Mouse (Mus musculus) kidney, postnatal 14 days (tissue): Measurements from ENCODE around the gene Nsun5.

Source experiments
- DNase-seq: peaks from one replicate; pipeline ENCODE4 v3.0.0; 2022; ENCODE audit warnings: mixed read lengths

Nsun5 gene

DNA sequence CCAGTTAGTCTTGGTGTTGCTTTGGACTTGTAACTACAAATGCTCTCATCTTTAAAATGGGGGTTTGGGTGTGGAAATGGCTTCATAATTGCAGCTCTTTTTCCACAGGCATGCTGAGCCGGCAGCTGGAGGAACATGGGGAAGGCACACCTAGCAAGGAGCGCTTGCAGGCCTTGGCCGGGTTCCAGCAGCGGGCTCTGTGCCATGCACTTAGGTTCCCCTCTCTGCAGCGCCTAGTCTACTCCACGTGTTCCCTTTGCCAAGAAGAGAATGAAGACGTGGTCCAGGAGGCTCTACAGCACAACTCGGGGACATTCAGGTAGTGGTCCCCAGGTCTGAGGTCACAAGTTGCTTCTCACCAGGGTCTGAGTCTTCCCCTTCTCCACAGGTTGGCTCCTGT is 5.4 kb downstream of the Nsun5 start:
- DNase-seq: peak; percentile 52

DNA sequence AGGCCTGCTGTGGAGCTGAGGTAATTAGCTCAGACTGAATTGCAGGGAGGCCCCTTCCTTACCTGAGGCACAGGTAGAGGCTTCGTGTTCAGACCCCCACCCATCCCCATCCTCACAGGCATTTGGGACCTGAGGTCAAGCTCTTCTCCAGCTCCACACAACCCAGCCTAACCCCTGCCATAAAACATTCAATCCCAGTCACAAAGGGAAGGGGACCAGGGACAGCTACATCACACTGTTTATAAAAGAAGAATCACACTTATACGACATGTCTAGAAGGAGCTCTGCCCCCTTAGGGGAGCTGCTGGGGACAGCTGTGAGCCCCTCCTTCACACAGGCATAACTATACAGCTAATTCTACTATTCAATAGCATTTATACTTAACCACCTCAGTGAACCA is 6.6 kb downstream of the Nsun5 start:
- no peak for DNase-seq

DNA sequence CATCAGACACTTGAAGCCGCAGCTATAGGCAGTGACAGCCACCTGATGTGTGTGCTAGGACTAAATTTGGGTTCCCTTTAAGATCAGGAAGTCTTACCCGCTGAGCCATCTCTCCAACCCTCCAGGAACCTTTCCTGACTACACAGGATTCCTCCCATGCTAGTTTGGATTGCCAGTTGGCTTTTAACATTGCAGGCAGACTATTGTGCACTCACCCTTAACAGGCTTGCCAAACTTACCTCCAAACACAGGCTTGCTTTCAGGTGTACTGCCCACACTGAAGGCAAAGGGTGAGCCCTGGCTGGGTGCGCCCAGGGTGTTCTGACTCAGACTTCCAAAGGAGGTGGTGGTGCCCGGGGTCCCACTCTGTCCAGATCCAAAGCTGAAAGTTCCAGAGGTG is 10.9 kb downstream of the Nsun5 start:
- DNase-seq: no peak

DNA sequence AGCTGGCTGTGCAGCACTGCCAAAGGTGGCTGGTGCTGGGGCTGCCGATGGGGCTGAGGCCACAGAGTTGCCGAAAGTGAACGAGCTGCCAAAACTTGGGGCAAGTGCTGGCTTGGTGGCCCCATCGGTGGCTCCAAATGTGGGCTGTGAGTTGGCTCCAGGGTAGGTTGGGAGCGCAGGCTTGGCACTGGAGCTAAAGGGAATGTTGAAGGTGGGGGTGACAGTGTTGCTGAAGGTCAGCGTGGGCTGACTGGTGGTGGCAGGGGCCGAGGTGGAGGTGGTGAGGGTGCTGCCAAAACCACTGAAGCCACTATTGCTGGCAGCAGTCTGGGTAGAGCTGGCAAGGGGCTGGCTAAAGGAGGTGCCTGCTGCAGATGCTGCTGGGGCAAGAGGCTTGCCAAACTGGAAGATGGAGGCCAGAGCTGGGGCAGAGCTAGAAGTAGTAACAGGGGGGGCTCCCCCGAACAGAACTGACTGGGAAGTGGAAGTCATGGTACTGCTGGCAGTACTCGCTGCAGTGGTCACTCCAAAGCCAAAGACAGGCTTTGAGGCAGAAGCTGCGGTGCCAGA is 11.7 kb downstream of the Nsun5 start:
- no peak for DNase-seq

DNA sequence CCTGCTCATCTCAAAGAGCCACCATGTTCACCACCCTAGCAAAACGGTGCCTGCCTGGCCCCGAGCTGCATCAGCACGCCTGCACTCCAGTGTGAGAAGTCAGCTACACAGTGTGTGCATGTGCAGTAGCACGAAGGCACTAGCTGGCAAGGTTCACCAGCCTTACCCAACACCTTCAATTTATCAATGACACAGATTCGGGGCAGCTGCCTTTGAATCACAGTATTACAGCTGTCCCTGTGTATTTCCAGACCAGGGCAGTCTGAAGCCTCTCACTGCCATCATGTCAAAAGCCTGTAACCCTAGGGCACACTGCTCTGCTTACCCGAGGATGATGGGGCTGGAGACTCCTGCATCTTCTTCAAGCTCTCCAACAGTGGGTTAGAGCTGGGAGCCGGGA is 13.0 kb downstream of the Nsun5 start:
- no peak for DNase-seq

DNA sequence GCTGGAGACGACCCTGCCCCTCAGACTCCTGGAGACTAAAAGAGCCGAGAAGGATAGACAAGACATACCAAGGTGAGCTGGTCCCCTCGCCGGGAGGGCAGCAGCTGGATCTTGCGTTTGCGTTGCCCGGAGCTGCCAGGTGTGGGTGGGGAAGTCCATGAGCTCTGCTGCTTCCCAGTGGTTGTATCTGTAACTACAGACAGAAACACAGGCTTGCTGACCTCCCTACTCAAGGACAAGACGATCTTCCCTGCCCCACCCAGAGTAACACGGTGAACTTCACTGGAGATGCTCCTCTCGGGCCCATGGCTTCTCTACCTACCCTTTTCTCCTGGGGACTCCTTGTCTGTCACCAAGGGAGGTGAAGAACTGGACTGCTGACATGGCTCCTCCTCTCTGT is 14.0 kb downstream of the Nsun5 start:
- no peak for DNase-seq

DNA sequence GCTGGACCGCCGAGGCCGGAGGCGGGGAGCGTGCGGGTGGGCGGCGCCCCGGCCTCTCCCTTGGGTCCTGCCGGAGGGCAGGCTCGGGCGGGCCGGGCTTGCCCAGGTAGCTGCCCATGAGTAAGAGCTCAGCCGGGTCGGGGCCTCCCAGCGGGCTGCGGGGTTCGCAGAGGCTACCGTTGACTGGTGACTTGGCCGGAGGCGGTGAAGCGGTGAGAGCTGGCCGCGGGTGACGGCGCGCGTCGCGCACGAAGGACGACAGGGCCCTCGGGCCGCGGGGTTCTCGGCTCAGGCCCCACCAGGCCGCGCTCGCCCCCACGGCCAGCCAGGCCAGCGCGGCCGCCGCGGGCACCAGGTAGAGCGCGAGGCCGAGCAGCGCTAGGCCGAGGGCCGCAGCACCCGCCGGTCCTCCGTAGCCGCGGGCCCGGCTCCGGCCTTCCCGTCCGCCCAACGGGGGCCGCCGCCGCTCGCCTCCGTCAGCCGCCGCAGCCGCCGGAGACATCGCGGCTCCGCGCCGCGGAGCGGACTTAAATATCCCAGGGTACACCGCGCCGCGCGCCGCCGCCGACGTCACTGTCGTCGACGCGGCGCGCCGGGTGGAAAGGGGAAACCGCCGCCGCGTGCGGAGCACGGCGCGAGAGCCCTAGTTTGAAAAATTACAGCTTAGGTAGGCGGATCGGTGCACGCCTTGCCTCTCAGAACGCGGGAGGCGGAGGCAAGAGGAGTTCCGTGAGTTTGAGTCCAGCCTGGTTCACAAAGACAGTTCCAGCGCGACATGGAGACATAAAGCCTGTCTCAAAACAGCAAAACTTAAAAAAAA is 24.5 kb downstream of the Nsun5 start, which contains the start of gene Pom121:
Gene Pom121, minus strand, starts transcription at position 543 of the 820 bp plus-strand sequence.
- peak; percentile 92 for DNase-seq

DNA sequence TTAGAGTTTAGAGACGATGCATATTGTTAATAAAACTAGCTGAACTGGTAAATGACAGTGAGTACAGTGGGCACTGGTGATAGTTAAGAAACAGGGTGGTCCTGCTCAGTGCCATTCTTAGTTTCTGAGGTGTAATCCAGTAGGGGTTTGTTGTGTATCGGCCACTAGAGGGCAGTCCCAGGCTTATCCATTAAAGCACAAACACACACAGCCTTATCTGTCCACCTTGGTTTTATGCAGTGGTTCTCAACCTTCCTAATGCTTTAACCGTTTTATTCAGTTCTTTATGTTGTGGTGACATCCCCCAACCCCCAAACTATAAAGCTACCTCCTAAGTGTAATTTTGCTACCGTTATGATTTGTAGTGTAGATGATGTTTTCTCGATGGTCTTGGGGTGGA is 26.1 kb downstream of the Nsun5 start:
- peak; percentile 56 for DNase-seq

DNA sequence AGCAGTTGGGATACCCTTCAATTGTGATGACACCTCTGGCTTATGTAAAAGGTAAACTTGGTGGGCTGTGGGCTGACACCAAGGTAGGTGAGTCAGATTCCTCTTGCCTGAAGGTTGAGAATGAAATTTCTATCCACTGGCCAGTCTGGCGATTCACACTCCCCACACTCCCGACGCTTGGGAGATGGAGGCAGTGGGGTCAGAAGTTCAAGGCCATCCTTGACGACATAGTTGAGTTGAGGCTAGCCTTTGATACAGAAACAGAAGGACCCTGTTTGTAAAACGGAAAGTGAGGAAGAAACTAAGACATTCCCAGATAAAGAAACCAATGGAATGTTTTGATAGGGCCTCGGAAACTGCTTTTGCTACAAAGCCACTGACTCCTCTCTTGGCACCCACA is 29.6 kb downstream of the Nsun5 start:
- DNase-seq: no peak

DNA sequence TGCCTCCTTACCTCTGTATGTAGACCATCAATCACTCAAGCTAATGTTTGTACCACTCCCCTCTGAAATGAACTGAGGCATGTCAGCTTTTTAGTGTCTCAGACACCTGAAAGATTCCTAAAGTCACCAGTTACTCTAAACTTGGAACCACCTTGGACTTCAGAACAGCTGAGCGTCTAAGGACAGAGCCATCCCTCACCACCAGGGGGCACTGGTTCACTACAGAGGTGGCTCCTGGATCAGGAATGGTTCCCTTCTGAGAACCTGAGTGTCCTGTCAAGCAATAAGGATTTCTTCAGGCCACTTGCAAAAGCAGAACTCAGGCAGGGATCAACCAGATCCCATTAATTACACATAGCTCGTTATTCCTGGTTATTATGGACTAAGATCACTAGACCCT is 30.5 kb downstream of the Nsun5 start:
- peak; percentile 83 for DNase-seq

DNA sequence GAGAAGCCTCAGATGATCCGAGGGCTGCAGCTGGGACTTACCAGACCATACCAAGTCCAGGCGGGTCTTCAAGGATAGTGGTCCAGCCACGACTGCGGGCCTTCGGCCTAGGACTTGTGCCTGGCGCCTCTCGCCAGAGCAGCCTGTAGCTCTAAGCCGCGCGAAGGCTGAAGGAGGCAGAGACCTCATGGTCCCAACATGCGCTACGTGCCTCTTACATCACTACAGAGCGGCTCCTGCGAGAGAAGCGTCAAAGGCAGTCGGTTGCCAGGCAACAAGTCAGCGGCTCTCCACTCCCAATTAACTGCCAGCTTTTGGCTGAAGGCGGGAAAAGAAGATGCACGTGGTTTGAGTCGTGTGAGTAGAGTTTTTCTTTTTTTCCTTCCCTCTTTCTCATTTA is 34.9 kb downstream of the Nsun5 start:
- peak; percentile 40 for DNase-seq

DNA sequence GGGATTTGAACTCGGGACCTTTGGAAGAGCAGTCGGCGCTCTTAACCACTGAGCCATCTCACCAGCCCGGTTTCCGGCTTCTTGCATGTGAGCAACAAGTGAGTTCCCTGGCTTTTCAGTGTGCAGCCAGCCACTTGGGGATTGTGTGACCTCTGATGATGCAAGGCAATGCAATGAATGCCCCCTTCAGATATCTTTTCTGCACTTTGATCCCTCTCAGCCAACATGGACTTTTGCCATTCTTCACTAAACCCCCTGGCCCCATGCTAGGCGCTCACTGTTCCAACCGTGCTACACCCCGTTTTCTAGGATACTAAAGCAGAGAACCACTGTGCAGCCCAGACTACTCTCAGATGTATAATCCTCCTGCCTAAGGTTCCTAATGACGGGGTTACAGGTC is 35.7 kb downstream of the Nsun5 start:
- no peak for DNase-seq

DNA sequence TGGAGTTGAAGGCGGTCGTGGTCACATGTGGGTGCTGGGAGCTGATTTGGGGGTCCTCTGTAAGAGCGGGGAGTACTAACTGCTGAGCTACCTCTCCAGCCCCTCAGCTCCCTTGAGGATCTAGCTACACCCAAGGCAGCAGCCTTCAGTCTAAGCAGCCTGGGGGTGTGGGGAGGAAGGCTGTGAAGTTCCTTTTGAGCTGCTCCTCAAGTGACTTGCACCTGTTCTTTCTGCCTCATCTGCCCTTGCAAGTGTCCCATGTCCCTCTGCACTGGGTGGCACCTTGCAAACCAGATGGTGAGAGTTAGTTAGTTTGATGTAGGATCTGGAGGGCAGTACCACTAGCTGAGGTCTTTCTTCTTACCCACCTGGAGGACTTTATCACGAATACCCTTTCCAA is 38.4 kb downstream of the Nsun5 start:
- no peak for DNase-seq

DNA sequence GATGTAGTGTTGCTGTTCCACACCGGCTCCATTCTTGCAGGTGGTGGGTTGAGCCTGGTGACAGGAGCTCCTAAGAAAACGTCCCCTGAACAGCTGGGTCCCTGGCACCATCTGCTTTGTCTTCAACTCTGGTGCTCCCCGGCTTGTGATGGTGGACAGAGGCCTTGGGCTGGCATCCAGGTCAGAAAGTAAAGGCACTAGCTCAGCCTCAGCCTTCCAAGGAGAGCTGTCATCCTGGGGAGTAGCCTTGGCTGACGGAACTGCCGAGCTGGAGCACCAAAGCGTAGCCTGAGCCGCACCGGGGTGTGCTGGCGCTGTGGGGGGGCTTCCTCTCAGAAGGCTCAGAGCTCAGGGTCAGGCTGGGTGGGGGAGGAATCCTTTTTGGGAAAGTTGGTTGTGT is 40.5 kb downstream of the Nsun5 start:
- no peak for DNase-seq
